Mouse (Mus musculus): ENCODE measurements at regions not wholly inside any gene's neighbourhood (a gene's known extent, or its start where the extent isn't known, plus 50 kb on each side); places are given as distances from the start of the nearest gene placed in this dataset.

DNA sequence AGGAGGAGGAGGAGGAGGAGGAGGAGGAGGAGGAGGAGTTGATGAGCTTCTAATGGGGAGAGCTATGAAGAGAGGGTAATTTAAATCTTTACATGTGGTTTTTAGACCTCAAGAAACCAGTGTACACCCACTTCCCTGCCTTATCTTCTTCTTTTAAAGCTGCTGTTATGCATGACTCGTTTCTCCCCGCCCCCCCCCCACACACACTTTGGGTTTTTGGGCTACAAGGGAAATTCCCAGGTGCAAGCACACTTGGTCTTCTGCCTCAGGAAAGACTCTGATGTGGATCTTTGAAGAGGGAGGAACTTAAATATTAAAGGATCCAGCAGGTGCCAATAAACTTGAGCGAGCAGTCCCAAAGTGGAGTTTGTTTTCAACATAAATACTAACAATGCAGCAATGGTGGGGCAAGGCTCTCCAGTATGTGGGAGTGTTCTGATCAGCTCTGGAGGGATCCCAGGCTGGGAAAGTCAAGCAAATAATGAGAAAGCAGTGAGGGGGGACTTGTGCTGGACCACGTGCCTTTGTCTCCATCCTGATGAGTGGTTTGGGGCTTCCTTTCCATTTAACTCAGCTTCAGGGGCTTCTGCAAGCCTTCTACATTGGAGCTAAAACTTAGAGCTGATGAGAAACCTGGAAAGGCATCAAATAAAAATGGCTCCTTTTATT, 296.0 kb downstream of the Pten start:
- no peak for DNase-seq

DNA sequence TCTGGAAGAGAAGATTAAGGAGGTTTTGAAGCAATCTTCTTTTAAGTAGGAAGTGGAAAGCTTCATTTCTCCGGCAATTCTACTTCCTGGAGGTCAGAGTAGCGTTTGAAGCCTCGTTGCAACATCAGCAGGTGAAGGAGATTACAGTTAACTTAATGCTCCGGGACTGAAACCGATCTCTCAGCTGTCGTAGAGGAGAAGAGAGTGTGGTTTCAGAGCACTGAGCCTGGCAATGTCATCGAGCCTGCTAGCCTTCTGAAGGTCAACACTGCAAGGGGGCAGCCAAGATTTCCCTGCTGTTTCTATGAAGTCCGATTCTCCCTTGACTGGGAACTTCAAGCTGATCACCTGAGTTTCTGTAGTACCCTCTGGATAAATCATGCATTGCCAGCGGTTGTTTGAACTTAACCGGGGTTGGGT, 299.1 kb downstream of the Pten start:
- no peak for DNase-seq

DNA sequence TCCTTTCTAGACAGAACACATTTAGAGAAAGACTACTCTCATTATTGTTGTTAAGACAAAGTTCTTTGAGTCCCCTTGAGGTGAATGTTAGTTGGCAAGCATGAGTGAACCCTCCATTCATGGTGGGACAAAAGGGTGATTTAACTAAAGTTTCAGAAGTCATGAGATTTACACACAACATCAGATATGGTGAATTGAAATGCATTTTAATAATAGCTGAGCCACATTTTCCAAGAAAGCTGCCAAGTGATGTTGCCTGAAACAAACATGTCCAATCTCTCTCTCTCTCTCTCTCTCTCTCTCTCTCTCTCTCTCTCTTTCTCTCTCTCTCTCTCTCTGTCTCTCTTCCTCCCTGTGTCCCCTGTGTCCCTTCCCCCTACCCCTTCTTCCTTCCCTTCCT, 303.7 kb downstream of the Pten start:
- no peak for DNase-seq

DNA sequence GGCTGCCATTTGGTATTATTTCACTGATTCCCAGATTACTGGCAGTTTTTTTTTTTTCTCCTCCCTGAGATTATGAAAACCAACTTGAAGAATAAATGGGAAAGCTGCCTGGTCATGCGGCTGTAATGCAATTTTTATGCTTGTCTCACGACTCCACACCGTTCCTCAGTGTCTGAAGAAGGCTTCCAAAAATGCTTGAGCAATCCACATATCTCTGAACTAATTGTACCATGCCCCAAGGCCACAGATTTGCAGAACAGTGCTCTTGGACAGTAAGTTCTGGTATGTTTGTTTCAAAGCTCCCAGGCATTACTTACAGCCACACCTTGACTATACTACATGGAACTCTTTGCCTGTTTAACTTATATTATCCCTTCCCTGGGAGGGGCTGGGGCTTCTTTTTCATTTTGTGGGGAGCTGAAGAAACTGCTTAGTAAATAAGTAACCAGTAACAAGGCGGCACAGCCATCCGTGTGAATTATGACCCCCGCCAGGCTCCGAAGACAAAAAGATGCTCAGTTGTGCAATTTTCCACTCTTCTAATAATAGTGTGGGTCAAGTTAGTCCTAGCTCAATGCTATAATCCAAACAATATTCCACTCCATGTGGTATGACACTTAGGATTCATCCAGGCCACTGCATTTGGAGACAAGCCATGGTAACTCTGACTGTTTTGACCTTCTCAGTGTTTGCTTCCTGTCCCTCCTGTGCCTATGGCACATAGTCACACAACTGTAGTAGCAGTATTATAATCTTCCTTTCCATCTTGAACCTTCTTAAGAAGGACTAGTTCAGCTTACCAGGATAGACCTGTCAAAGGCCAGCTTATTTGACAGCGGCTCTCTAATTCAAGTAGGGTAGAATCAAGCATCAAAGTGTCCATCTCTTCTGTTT, 305.1 kb downstream of the Pten start:
- no peak for DNase-seq

GRCm38 (mm10) chr19:33065274-33066200, 308.2 kb downstream of the Pten start:
- no peak for DNase-seq

DNA sequence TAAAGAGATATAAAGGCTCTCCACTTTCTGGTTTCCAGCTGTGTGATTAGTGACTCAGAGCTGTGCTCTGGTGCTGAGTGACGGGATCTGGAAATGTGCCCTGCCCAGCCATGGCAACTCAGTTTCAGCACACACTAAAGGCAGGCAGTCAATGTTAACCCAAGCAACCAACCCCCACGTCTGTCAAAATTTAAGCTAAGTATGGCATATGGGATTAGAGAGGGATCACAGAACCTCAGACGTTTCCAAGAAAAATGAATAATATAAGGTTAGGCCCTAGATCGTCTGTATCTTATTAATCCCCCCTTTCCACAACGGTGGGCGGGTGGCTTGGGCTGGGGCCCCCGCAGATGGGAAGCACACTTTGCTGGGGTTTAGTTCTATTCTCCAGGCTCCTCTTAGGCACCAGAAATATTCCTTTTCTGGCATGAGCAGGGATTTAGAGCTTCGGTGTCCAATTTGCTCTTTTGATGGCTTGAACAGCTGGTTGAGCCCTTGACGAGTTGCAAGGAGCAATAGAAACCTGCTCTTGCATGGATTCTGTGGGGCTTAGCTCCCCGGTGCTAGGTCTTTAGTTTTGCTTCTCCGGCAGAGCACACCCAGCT, 311.2 kb downstream of the Pten start:
- DNase-seq = no peak

- no peak for DNase-seq
Measured at GRCm38 (mm10) chr19:33069761-33070160, 312.5 kb downstream of the Pten start.

GRCm38 (mm10) chr19:33072299-33072698, 315.0 kb downstream of the Pten start:
- DNase-seq = no peak

DNA sequence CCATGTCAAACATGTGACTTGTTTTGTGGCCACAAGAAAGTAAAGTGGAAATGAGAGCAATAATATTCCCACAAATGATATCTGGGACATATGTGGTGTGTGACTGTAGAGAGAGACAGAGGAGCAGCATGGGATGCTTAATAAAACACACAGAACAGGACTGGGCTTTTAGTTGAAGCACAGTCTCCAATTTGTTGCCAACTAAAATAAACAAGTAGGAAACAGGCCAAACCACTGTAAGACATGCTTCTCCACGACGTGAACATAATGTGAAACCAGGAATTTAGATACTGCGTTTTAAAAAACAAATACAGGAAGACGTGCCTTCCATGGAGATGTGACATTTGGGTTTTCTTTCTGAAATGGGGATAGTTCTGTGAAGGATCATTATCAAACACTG, 317.2 kb downstream of the Rnls start:
- no peak for DNase-seq

GRCm38 (mm10) chr19:33078681-33079360, 313.3 kb downstream of the Rnls start:
- no peak for DNase-seq

- DNase-seq = no peak
Measured at GRCm38 (mm10) chr19:33079959-33080358, 312.1 kb downstream of the Rnls start.

GRCm38 (mm10) chr19:33081493-33081892, 310.6 kb downstream of the Rnls start:
- no peak for DNase-seq

DNA sequence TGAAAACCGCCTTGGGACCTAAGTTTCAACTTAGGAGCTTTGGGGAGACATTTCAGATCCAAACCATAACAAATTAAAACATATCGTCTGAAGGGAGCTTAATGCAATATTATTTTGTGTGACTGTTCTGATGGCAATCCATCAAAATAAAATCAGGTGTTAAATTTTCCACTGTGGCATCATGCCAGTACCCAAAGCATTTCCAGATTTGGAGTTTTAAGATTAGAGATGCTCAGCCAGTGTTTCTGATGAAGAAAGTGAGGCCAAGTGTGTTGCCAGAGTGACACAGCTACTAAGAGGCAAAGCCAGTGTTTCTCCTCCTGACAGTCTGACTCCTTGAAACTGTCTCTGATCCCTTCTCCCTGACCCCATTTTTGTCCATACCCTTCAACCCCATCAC, 308.7 kb downstream of the Rnls start:
- no peak for DNase-seq

- DNase-seq = no peak
Measured at GRCm38 (mm10) chr19:33084683-33085082, 307.4 kb downstream of the Rnls start.

Measured in kidney, adult 11 months (tissue).